Mouse (Mus musculus) CH12.LX (cell line): ENCODE measurements around the gene Mief2. TPM values are rescaled to one million over a fixed set of nuclear protein-coding genes. Genes with fewer than 3 reads are reported as not detected.
A peak's percentile ranks its signal among the peaks of the same experiment; 100 is the strongest.

ENCODE experiments used
- DNase-seq: peaks from one replicate; pipeline ENCODE4 v3.0.0-alpha.2; 2013; ENCODE audit errors: extremely low read depth
- H3K27ac ChIP-seq: 2 replicates; pipeline ENCODE4 v1.5.1; 2012; ENCODE audit warnings: low read depth, mild to moderate bottlenecking, control low read depth, moderate library complexity; ENCODE audit not compliant: insufficient read depth
- H3K27me3 ChIP-seq: replicated peaks from 2 replicates; pipeline ENCODE3; 2012; ENCODE audit warnings: inconsistent platforms
- H3K36me3 ChIP-seq, 2 experiments: replicated peaks in 1 of 2; 2 replicates each; pipeline versions ENCODE3 to v1.6.1; 2012; ENCODE audit warnings: inconsistent platforms in 1 of 2, low read length in 1 of 2, mild to moderate bottlenecking in 1 of 2, mixed read lengths in 1 of 2, moderate library complexity in 1 of 2; ENCODE audit not compliant: control insufficient read depth in 1 of 2, insufficient read depth in 1 of 2
- H3K4me1 ChIP-seq, 2 experiments: 2 replicates each; pipeline ENCODE4 v1.6.1; 2012; ENCODE audit warnings: inconsistent platforms in 1 of 2, moderate library complexity in 1 of 2; ENCODE audit not compliant: insufficient read depth in 2 of 2, control insufficient read depth in 1 of 2
- H3K4me2 ChIP-seq: 2 replicates; pipeline ENCODE4 v1.6.1; 2012; ENCODE audit warnings: low read depth, mild to moderate bottlenecking, control low read depth; ENCODE audit not compliant: poor library complexity, insufficient read depth, severe bottlenecking
- H3K4me3 ChIP-seq, 3 experiments: fragments of 150-350 bp in 1 of 3; sonication (generic) in 1 of 3; replicated peaks in 1 of 3; 2 replicates each; pipeline versions ENCODE3 to v1.5.1; 2011 to 2012; ENCODE audit warnings: low read depth in 2 of 3, low read length in 2 of 3, mild to moderate bottlenecking in 2 of 3, moderate library complexity in 2 of 3, control low read depth in 1 of 3, improper control_type of control experiment in 1 of 3, inconsistent platforms in 1 of 3, mixed read lengths in 1 of 3; ENCODE audit not compliant: poor library complexity in 1 of 3
- H3K79me2 ChIP-seq: replicated peaks from 2 replicates; pipeline ENCODE4 v1.6.1; 2012; ENCODE audit warnings: mild to moderate bottlenecking, moderate library complexity; ENCODE audit not compliant: control insufficient read depth, poor library complexity, insufficient read depth, severe bottlenecking; ENCODE audit errors: extremely low read depth
- H3K9ac ChIP-seq: 2 replicates; pipeline ENCODE4 v1.6.1; 2012; ENCODE audit warnings: low read depth, mild to moderate bottlenecking, control low read depth, moderate library complexity; ENCODE audit not compliant: insufficient read depth
- H3K9me3 ChIP-seq: replicated peaks from 2 replicates; pipeline ENCODE3; 2012; ENCODE audit warnings: low read length, inconsistent platforms, mixed read lengths
- BHLHE40 ChIP-seq: IDR thresholded peaks from 2 replicates; pipeline ENCODE4 v1.6.1; 2011; ENCODE audit warnings: mild to moderate bottlenecking, low read depth, low read length, improper control_type of control experiment
- CHD1 ChIP-seq: IDR thresholded peaks from 2 replicates; pipeline ENCODE4 v1.6.1; 2012; ENCODE audit warnings: low read depth, low read length, improper control_type of control experiment, inconsistent platforms
- CTCF ChIP-seq, 2 experiments: IDR thresholded peaks in 1 of 2; conservative IDR thresholded peaks in 1 of 2; 2 replicates each; pipeline ENCODE4 v1.5.1; 2011 to 2012; ENCODE audit warnings: low read depth in 2 of 2, low read length in 2 of 2, improper control_type of control experiment in 1 of 2, inconsistent platforms in 1 of 2, mild to moderate bottlenecking in 1 of 2, moderate library complexity in 1 of 2
- E2F4 ChIP-seq: IDR thresholded peaks from 2 replicates; pipeline ENCODE4 v1.6.1; 2011; ENCODE audit warnings: low read depth, low read length, improper control_type of control experiment; ENCODE audit not compliant: insufficient replicate concordance
- ETS1 ChIP-seq: conservative IDR thresholded peaks from 2 replicates; pipeline ENCODE4 v1.6.1; 2012; ENCODE audit warnings: low read depth, mild to moderate bottlenecking, inconsistent platforms, low read length, improper control_type of control experiment, moderate library complexity
- IRF4 ChIP-seq: IDR thresholded peaks from 2 replicates; pipeline ENCODE4 v1.6.1; 2014; ENCODE audit warnings: low read depth, mild to moderate bottlenecking, inconsistent platforms, low read length, improper control_type of control experiment
- JUN ChIP-seq: IDR thresholded peaks from 2 replicates; pipeline ENCODE4 v1.6.1; 2011; ENCODE audit warnings: low read depth, mild to moderate bottlenecking, low read length, improper control_type of control experiment, moderate library complexity; ENCODE audit not compliant: insufficient read depth
- MAFK ChIP-seq: IDR thresholded peaks from 2 replicates; pipeline ENCODE4 v1.6.1; 2011; ENCODE audit warnings: low read length, improper control_type of control experiment; ENCODE audit not compliant: insufficient replicate concordance
- MAZ ChIP-seq: IDR thresholded peaks from 2 replicates; pipeline ENCODE4 v1.6.1; 2012; ENCODE audit warnings: low read depth, mild to moderate bottlenecking, inconsistent platforms, low read length, improper control_type of control experiment, moderate library complexity
- MEF2A ChIP-seq: IDR thresholded peaks from 2 replicates; pipeline ENCODE4 v1.6.1; 2014; ENCODE audit warnings: low read depth, mild to moderate bottlenecking, inconsistent platforms, low read length, improper control_type of control experiment, borderline replicate concordance
- MXI1 ChIP-seq: IDR thresholded peaks from 2 replicates; pipeline ENCODE4 v1.6.1; 2011; ENCODE audit warnings: mild to moderate bottlenecking, low read depth, low read length, improper control_type of control experiment
- NRF1 ChIP-seq: IDR thresholded peaks from 2 replicates; pipeline ENCODE4 v1.6.1; 2014; ENCODE audit warnings: low read depth, mild to moderate bottlenecking, inconsistent platforms, low read length, improper control_type of control experiment, moderate library complexity
- POLR2A ChIP-seq: IDR thresholded peaks from 2 replicates; pipeline ENCODE4 v1.6.1; 2011; ENCODE audit warnings: low read depth, mild to moderate bottlenecking, improper control_type of control experiment, low read length
- POLR2AphosphoS2 ChIP-seq: IDR thresholded peaks from 2 replicates; pipeline ENCODE4 v1.6.1; 2011; ENCODE audit warnings: low read depth, low read length, improper control_type of control experiment
- RAD21 ChIP-seq: IDR thresholded peaks from 2 replicates; pipeline ENCODE4 v1.6.1; 2011; ENCODE audit warnings: low read depth, mild to moderate bottlenecking, low read length, improper control_type of control experiment, moderate library complexity
- SIN3A ChIP-seq: IDR thresholded peaks from 2 replicates; pipeline ENCODE4 v1.6.1; 2012; ENCODE audit warnings: low read length, improper control_type of control experiment, inconsistent platforms
- SMC3 ChIP-seq: IDR thresholded peaks from 2 replicates; pipeline ENCODE4 v1.6.1; 2011; ENCODE audit warnings: low read depth, low read length, improper control_type of control experiment
- TBP ChIP-seq: conservative IDR thresholded peaks from 2 replicates; pipeline ENCODE4 v1.6.1; 2011; ENCODE audit warnings: low read depth, low read length, improper control_type of control experiment
- TCF12 ChIP-seq: IDR thresholded peaks from 2 replicates; pipeline ENCODE4 v1.6.1; 2014; ENCODE audit warnings: low read depth, mild to moderate bottlenecking, inconsistent platforms, low read length, improper control_type of control experiment
- UBTF ChIP-seq: IDR thresholded peaks from 2 replicates; pipeline ENCODE4 v1.6.1; 2012; ENCODE audit warnings: low read depth, mild to moderate bottlenecking, inconsistent platforms, low read length, improper control_type of control experiment, moderate library complexity
- USF2 ChIP-seq: conservative IDR thresholded peaks from 2 replicates; pipeline ENCODE4 v1.6.1; 2011; ENCODE audit warnings: low read depth, low read length, improper control_type of control experiment
- ZKSCAN1 ChIP-seq: IDR thresholded peaks from 2 replicates; pipeline ENCODE4 v1.6.1; 2012; ENCODE audit warnings: low read depth, inconsistent platforms, low read length, improper control_type of control experiment, borderline replicate concordance
- ZNF384 ChIP-seq: IDR thresholded peaks from 2 replicates; pipeline ENCODE4 v1.6.1; 2012; ENCODE audit warnings: low read depth, low read length, improper control_type of control experiment, inconsistent platforms
- dilution Hi-C: fragments of 300-500 bp; cut with MboI; formaldehyde crosslinking; loops from 2 replicates; pipeline ENCODE4 v1.14.3; 2020; ENCODE audit warnings: low sequenced_read_pairs; ENCODE audit not compliant: extremely low pct_unique_long_range_greater_than_20kb, extremely low pct_ligation_motif_present
- in situ Hi-C: fragments of 300-500 bp; cut with MboI; formaldehyde crosslinking; loops from 3 replicates; pipeline ENCODE4 v1.14.3; 2019; ENCODE audit warnings: low sequenced_read_pairs, low pct_ligation_motif_present, low pct_unique_long_range_greater_than_20kb, mixed read lengths
- polyA plus RNA-seq: library from polyadenylated mRNA; unstranded; fragments of >175 nt; gene quantifications from 2 replicates; pipeline ENCODE4 v1.2.1, GENCODE M21; 2012; ENCODE audit warnings: low read depth; ENCODE audit not compliant: insufficient read length
- total RNA-seq, 2 experiments: library from RNA; depleted of rRNA; stranded (reverse); fragments of 300-350 nt in 1 of 2; fragments of >200 nt in 1 of 2; gene quantifications; 2 replicates each; pipeline ENCODE4 v1.2.3; 2012 to 2014

Mief2 gene
- total and polyA plus RNA-seq, 3 experiments = 6.8 to 12.7 (median 10.9) TPM

DNA sequence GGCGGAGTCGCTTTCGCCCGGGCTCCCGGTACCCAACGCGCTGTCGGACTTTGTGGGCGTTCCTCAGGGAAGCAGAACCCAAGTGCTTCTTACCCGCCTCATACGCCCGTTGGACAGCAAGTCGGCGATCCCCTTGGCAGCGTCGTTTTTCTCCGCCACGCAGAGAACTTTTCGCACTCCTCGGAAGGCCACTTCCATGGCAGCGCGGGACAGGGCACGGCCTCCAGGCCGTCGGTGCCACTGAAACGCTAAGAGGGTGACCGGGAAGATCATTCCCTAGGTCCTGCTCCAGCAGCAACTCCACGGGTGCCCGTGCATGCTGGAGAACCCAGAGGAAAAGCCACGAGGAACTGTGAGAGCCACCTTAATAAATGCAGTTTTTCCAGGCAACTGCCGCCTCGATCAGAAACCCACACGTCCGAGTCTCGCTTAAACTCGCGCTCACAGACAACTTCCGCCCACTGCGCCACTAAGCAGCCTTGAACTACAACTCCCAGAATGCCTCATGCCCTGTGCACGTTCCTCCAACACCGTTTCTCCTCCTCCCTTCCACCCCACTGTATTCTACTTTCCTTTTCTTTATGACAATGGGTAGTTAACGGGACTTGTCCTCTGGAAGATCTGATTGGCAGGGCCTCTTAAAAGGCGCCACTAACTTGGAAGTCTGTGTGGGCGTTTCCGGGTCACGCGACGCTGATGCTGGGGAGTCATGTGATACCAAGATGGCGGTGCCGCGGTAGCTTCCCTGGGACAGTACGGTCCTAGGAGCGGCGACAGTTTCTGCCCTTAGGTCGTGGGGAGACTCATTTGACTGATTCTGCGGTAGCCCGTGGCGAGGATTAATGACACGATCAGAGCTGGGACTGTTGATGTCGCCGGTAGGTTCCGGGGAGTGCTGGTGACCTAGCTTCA is 48.9 kb downstream of the Mief2 start, which contains the start of the genes Top3a and Smcr8 (continued):
- peak; percentile 67 for TF ChIP-seq ETS1
- TF ChIP-seq POLR2AphosphoS2 = peak; percentile 92
- TF ChIP-seq MAZ = peak; percentile 62; the same call in 1 of the 2 replicates
- TF ChIP-seq CHD1 = no peak; the same call in 1 of the 2 replicates
- peak; percentile 71 for TF ChIP-seq TBP
- TF ChIP-seq ZKSCAN1 = no peak
- TF ChIP-seq E2F4 = peak; percentile 90; the same call in 1 of the 2 replicates
- TF ChIP-seq MAFK = no peak
- TF ChIP-seq MXI1 = peak; percentile 94
- peak; percentile 100 for TF ChIP-seq BHLHE40
- TF ChIP-seq POLR2A = peak; percentile 84
- peak; percentile 64; the same call in 1 of the 2 replicates for TF ChIP-seq NRF1
- TF ChIP-seq IRF4 = no peak; the same call in none of the 2 replicates
- TF ChIP-seq, all 38 proteins: peak for 26

DNA sequence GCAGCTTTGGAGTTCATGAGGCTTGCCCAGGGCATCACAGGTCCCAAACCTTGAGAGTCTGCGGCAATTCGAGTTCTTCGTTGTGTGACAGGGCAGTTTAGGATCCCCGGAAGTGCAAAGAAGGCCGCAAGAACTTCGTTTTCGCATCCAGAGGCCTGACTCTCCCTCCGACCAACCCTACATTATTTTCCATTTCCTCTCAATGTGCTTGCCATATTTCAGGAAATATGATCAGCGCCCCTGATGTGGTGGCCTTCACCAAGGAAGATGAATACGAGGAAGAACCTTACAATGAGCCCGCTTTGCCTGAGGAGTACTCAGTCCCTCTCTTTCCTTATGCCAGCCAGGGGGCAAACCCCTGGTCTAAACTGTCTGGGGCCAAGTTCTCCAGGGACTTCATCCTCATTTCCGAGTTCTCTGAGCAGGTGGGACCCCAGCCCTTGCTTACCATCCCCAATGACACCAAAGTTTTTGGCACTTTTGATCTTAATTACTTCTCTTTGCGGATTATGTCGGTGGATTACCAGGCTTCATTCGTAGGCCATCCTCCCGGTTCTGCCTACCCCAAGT is 49.7 kb downstream of the Mief2 start:
- Histone ChIP-seq H3K27ac (peak overlapping the region; percentile 90), H3K4me1 (peaks cover 6 to 65% of the 10 kb centered on the region in 2 experiments; a peak in 3 of 4 replicates), H3K79me2 (peaks cover 87% of the 10 kb centered on the region), H3K9me3 (no peaks in the 10 kb centered on the region), H3K4me2 (peak overlapping the region; percentile 72), H3K9ac (peak overlapping the region; percentile 89), H3K27me3 (no peaks in the 10 kb centered on the region), H3K36me3 (peaks cover 20 to 41% of the 10 kb centered on the region in 2 experiments), H3K4me3 (peak overlapping the region; percentile 78 to 98 (median 79))
- dilution Hi-C loops = no loop called here
- no peak for TF ChIP-seq POLR2AphosphoS2
- TF ChIP-seq USF2 = 0 out of 2 replicates have a peak, but pooled peaks have one; percentile 17
- DNase-seq = no peak
- in situ Hi-C loops = loop anchor here (5.0 kb wide), 2 partner anchors 34 to 94 kb away; partner anchors contain the start of gene Shmt1

DNA sequence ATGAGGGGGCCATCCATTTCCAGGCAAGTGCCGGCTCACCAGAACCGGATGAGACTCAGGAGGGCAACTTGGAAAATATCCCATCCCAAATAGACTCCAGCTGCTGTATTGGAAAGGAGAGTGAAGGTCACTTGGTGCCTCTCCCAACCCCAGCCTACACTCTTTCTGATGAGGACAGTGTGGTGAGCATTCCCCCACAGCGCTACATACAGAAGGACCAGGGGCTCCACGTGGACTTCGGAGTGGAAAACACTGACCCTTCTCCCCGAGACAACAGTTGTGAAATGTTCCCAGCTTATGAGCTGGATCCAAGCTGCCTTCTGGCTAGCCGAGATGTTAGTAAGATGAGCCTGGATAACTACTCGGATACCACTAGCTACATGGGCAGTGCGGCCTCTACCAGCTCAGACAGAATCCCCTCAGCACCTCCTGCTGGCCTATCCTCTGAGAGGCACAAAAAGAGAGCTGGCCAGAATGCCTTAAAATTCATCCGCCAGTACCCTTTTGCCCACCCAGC is 51.5 kb downstream of the Mief2 start:
- Histone ChIP-seq H3K79me2 (peaks cover 89% of the 10 kb centered on the region), H3K36me3 (peaks cover 34 to 58% of the 10 kb centered on the region in 2 experiments), H3K4me3 (peak overlapping the region; percentile 78 to 98 (median 79)), H3K4me2 (peak overlapping the region; percentile 72), H3K27ac (no peak overlapping the region), H3K9me3 (no peaks in the 10 kb centered on the region), H3K9ac (peak overlapping the region; percentile 89), H3K4me1 (peaks cover 6 to 68% of the 10 kb centered on the region in 2 experiments; a peak in 3 of 4 replicates), H3K27me3 (no peaks in the 10 kb centered on the region)
- dilution Hi-C loops = no loop called here
- in situ Hi-C loops = loop anchor here (5.0 kb wide), 2 partner anchors 33 to 93 kb away; partner anchors contain the start of gene Shmt1
- DNase-seq = no peak
- TF ChIP-seq SIN3A (peak; percentile 66; the same call in 1 of the 2 replicates), SMC3 (peak; percentile 34; the same call in 1 of the 2 replicates), CTCF (conservative IDR thresholded peaks at IDR 0.05 in 1 of 2, IDR thresholded peaks at IDR 0.05 in 1 of 2; ENCODE audit: low read depth in 2 of 2, low read length in 2 of 2) (peak; percentile 13 to 53; a peak in 2 of 4 replicates), ZKSCAN1 (no peak), JUN (no peak), RAD21 (peak; percentile 48), TCF12 (0 out of 2 replicates have a peak, but pooled peaks have one; percentile 27), ZNF384 (no peak), MXI1 (peak; percentile 35; the same call in 1 of the 2 replicates), MEF2A (no peak), UBTF (no peak), MAZ (no peak)
